Mouse (Mus musculus) MEL (cell line): ENCODE data around the gene Tubb5. TPM values are rescaled to one million over a fixed set of nuclear protein-coding genes. Genes with fewer than 3 reads are reported as not detected.

ENCODE experiments used
- DNase-seq: peaks from one replicate; pipeline ENCODE4 v3.0.0; 2011; ENCODE audit warnings: low read depth, low spot score
- H3K27ac ChIP-seq: 2 replicates; pipeline ENCODE4 v1.5.1; 2012; ENCODE audit warnings: low read depth, mild to moderate bottlenecking, control low read depth, low read length, moderate library complexity; ENCODE audit not compliant: control insufficient read depth
- H3K27me3 ChIP-seq, 2 experiments: fragments of 150-350 bp in 1 of 2; sonication (generic) in 1 of 2; 2 replicates each; pipeline ENCODE4 v1.6.1; 2012; ENCODE audit warnings: low read length in 2 of 2, mild to moderate bottlenecking in 2 of 2, improper control_type of control experiment in 1 of 2, moderate library complexity in 1 of 2; ENCODE audit not compliant: insufficient read depth in 2 of 2, control insufficient read depth in 1 of 2
- H3K36me3 ChIP-seq, 2 experiments: 2 replicates each; pipeline ENCODE4 v1.6.1; 2012 to 2014; ENCODE audit warnings: low read length in 2 of 2, improper control_type of control experiment in 1 of 2, inconsistent platforms in 1 of 2, mild to moderate bottlenecking in 1 of 2; ENCODE audit not compliant: insufficient read depth in 2 of 2, control insufficient read depth in 1 of 2
- H3K4me1 ChIP-seq, 2 experiments: fragments of 150-350 bp in 1 of 2; sonication (generic) in 1 of 2; 2 replicates each; pipeline ENCODE4 v1.6.1; 2012; ENCODE audit warnings: low read length in 2 of 2, improper control_type of control experiment in 1 of 2, mild to moderate bottlenecking in 1 of 2; ENCODE audit not compliant: insufficient read depth in 2 of 2, control insufficient read depth in 1 of 2
- H3K4me3 ChIP-seq, 2 experiments: fragments of 150-350 bp in 1 of 2; sonication (generic) in 1 of 2; 2 replicates each; pipeline ENCODE4 v1.5.1; 2012; ENCODE audit warnings: low read depth in 2 of 2, low read length in 2 of 2, mild to moderate bottlenecking in 2 of 2, moderate library complexity in 2 of 2, control low read depth in 1 of 2, improper control_type of control experiment in 1 of 2; ENCODE audit not compliant: control insufficient read depth in 1 of 2, insufficient read depth in 1 of 2
- H3K79me2 ChIP-seq: 2 replicates; pipeline ENCODE4 v1.6.1; 2012; ENCODE audit warnings: mild to moderate bottlenecking, low read length, moderate library complexity; ENCODE audit not compliant: control insufficient read depth, poor library complexity, insufficient read depth
- H3K9ac ChIP-seq: 2 replicates; pipeline ENCODE4 v1.6.1; 2012; ENCODE audit warnings: low read depth, mild to moderate bottlenecking, control low read depth, low read length, moderate library complexity; ENCODE audit not compliant: control insufficient read depth, poor library complexity, severe bottlenecking
- H3K9me3 ChIP-seq: fragments of 150-350 bp; sonication (generic); replicated peaks from 2 replicates; pipeline ENCODE4 v1.6.1; 2012; ENCODE audit warnings: mild to moderate bottlenecking, low read length, improper control_type of control experiment, moderate library complexity; ENCODE audit not compliant: insufficient read depth
- BHLHE40 ChIP-seq: IDR thresholded peaks from 2 replicates; pipeline ENCODE4 v1.6.1; 2012; ENCODE audit warnings: low read depth, mild to moderate bottlenecking, inconsistent platforms, low read length, improper control_type of control experiment, borderline replicate concordance
- E2F4 ChIP-seq: IDR thresholded peaks from 2 replicates; pipeline ENCODE4 v1.6.1; 2011; ENCODE audit warnings: low read depth, low read length, improper control_type of control experiment, borderline replicate concordance
- ETS1 ChIP-seq: IDR thresholded peaks from 2 replicates; pipeline ENCODE4 v1.6.1; 2012; ENCODE audit warnings: low read depth, mild to moderate bottlenecking, inconsistent platforms, low read length, improper control_type of control experiment, moderate library complexity
- GABPA ChIP-seq: IDR thresholded peaks from 2 replicates; pipeline ENCODE4 v1.6.1; 2012; ENCODE audit warnings: low read depth, mild to moderate bottlenecking, inconsistent platforms, low read length, improper control_type of control experiment, moderate library complexity
- MAX ChIP-seq: IDR thresholded peaks from 2 replicates; pipeline ENCODE4 v1.6.1; 2011; ENCODE audit warnings: low read length, improper control_type of control experiment
- NELFE ChIP-seq: IDR thresholded peaks from 2 replicates; pipeline ENCODE4 v1.6.1; 2011; ENCODE audit warnings: low read depth, low read length, improper control_type of control experiment
- POLR2A ChIP-seq, 2 experiments: IDR thresholded peaks; 2 replicates each; pipeline ENCODE4 v1.6.1; 2011 to 2012; ENCODE audit warnings: low read length in 2 of 2, mild to moderate bottlenecking in 2 of 2, control low read depth in 1 of 2, improper control_type of control experiment in 1 of 2, low read depth in 1 of 2, moderate library complexity in 1 of 2; ENCODE audit not compliant: control insufficient read depth in 1 of 2, insufficient read depth in 1 of 2, poor library complexity in 1 of 2
- POLR2AphosphoS5 ChIP-seq: IDR thresholded peaks from 2 replicates; pipeline ENCODE4 v1.6.1; 2012; ENCODE audit warnings: low read depth, borderline replicate concordance, mild to moderate bottlenecking, inconsistent platforms, low read length, moderate library complexity, mixed read lengths
- RAD21 ChIP-seq: IDR thresholded peaks from 2 replicates; pipeline ENCODE4 v1.6.1; 2011; ENCODE audit warnings: mild to moderate bottlenecking, low read depth, low read length, improper control_type of control experiment
- RCOR1 ChIP-seq: IDR thresholded peaks from 2 replicates; pipeline ENCODE4 v1.6.1; 2012; ENCODE audit warnings: low read depth, mild to moderate bottlenecking, inconsistent platforms, low read length, improper control_type of control experiment
- TBP ChIP-seq: IDR thresholded peaks from 2 replicates; pipeline ENCODE4 v1.8.0; 2011; ENCODE audit warnings: low read depth, low read length, improper control_type of control experiment
- UBTF ChIP-seq: IDR thresholded peaks from 2 replicates; pipeline ENCODE4 v1.6.1; 2012; ENCODE audit warnings: low read depth, mild to moderate bottlenecking, inconsistent platforms, low read length, improper control_type of control experiment, moderate library complexity, borderline replicate concordance; ENCODE audit not compliant: insufficient read depth
- USF2 ChIP-seq, 2 experiments: IDR thresholded peaks; 2 replicates each; pipeline ENCODE4 v1.6.1; 2011 to 2012; ENCODE audit warnings: improper control_type of control experiment in 2 of 2, low read length in 2 of 2, borderline replicate concordance in 1 of 2, inconsistent platforms in 1 of 2, low read depth in 1 of 2, mild to moderate bottlenecking in 1 of 2; ENCODE audit not compliant: insufficient read depth in 1 of 2
- ZMIZ1 ChIP-seq: IDR thresholded peaks from 2 replicates; pipeline ENCODE4 v1.6.1; 2012; ENCODE audit warnings: low read depth, mild to moderate bottlenecking, inconsistent platforms, low read length, improper control_type of control experiment, moderate library complexity
- polyA plus RNA-seq, 2 experiments: library from polyadenylated mRNA; stranded (reverse) in 1 of 2; unstranded in 1 of 2; fragments of >175 nt in 1 of 2; fragments of >200 nt in 1 of 2; gene quantifications; 2 replicates each; pipeline versions ENCODE4 v1.2.1 to v1.2.4; 2012; ENCODE audit warnings: low replicate concordance in 2 of 2, low read depth in 1 of 2; ENCODE audit not compliant: insufficient read length in 2 of 2, insufficient read depth in 1 of 2, missing spikeins in 1 of 2
- total RNA-seq: library from RNA; depleted of rRNA; stranded (reverse); fragments of 300-350 nt; gene quantifications from 2 replicates; pipeline ENCODE4 v1.2.3, GENCODE M21; 2012

Tubb5 gene
- total and polyA plus RNA-seq, 3 experiments: 1,040 to 1,575 (median 1,137) TPM

GRCm38 (mm10) chr17:35808073-35808472 is 30.0 kb downstream of the Tubb5 start:
- Histone ChIP-seq H3K79me2 (no peaks in the 10 kb centered on the region), H3K4me3 (no peak overlapping the region), H3K36me3 (peaks cover 0 to 3% of the 10 kb centered on the region in 2 experiments; a peak in 1 of 4 replicates), H3K27me3 (no peaks in the 10 kb centered on the region), H3K9me3 (no peaks in the 10 kb centered on the region), H3K27ac (no peak overlapping the region), H3K4me1 (peaks cover 9 to 18% of the 10 kb centered on the region in 2 experiments; a peak in 3 of 4 replicates), H3K9ac (no peak overlapping the region)
- TF ChIP-seq MAX (peak; percentile 36; the same call in 1 of the 2 replicates), BHLHE40 (peak; percentile 31; the same call in 1 of the 2 replicates), RCOR1 (no peak)
- no peak for DNase-seq

GRCm38 (mm10) chr17:35803858-35804399 is 34.2 kb downstream of the Tubb5 start:
- Histone ChIP-seq H3K9ac (no peak overlapping the region), H3K27ac (no peak overlapping the region), H3K36me3 (no peaks in the 10 kb centered on the region), H3K4me3 (no peak overlapping the region), H3K9me3 (no peaks in the 10 kb centered on the region), H3K79me2 (no peaks in the 10 kb centered on the region), H3K4me1 (peaks cover 5 to 8% of the 10 kb centered on the region in 2 experiments; a peak in 3 of 4 replicates), H3K27me3 (no peaks in the 10 kb centered on the region)
- no peak for DNase-seq
- TF ChIP-seq NELFE (no peak), E2F4 (no peak), RAD21 (no peak), ETS1 (no peak), ZMIZ1 (no peak), USF2 (IDR thresholded peaks at IDR 0.05; ENCODE audit: borderline replicate concordance in 1 of 2, insufficient read depth in 1 of 2, low read depth in 1 of 2, low read length in 2 of 2) (no peak), UBTF (no peak), POLR2AphosphoS5 (no peak), TBP (no peak), GABPA (no peak)

GRCm38 (mm10) chr17:35803020-35803419 is 35.1 kb downstream of the Tubb5 start:
- H3K4me1 ChIP-seq: peaks cover 4 to 6% of the 10 kb centered on the region in 2 experiments; a peak in 3 of 4 replicates
- TF ChIP-seq POLR2A (IDR thresholded peaks at IDR 0.05; ENCODE audit: control insufficient read depth in 1 of 2, insufficient read depth in 1 of 2, low read depth in 1 of 2, low read length in 2 of 2, poor library complexity in 1 of 2): no peak
- H3K9me3 ChIP-seq: no peaks in the 10 kb centered on the region
- H3K27me3 ChIP-seq: no peaks in the 10 kb centered on the region
- no peak overlapping the region for H3K9ac ChIP-seq
- H3K79me2 ChIP-seq: no peaks in the 10 kb centered on the region
- H3K4me3 ChIP-seq: no peak overlapping the region
- H3K36me3 ChIP-seq: no peaks in the 10 kb centered on the region; a peak in 1 of 4 replicates
- no peak overlapping the region for H3K27ac ChIP-seq
- no peak for DNase-seq
